Mouse (Mus musculus) CH12.LX (cell line): ENCODE measurements at regions not wholly inside any gene's neighbourhood (a gene's known extent, or its start where the extent isn't known, plus 50 kb on each side); places are given as distances from the start of the nearest gene placed in this dataset.

ENCODE experiments used
- DNase-seq: peaks from one replicate; pipeline ENCODE4 v3.0.0-alpha.2; 2013; ENCODE audit errors: extremely low read depth
- H3K27ac ChIP-seq: 2 replicates; pipeline ENCODE4 v1.5.1; 2012; ENCODE audit warnings: low read depth, mild to moderate bottlenecking, control low read depth, moderate library complexity; ENCODE audit not compliant: insufficient read depth
- H3K27me3 ChIP-seq: replicated peaks from 2 replicates; pipeline ENCODE3; 2012; ENCODE audit warnings: inconsistent platforms
- H3K36me3 ChIP-seq, 2 experiments: replicated peaks in 1 of 2; 2 replicates each; pipeline versions ENCODE3 to v1.6.1; 2012; ENCODE audit warnings: inconsistent platforms in 1 of 2, low read length in 1 of 2, mild to moderate bottlenecking in 1 of 2, mixed read lengths in 1 of 2, moderate library complexity in 1 of 2; ENCODE audit not compliant: control insufficient read depth in 1 of 2, insufficient read depth in 1 of 2
- H3K4me1 ChIP-seq, 2 experiments: 2 replicates each; pipeline ENCODE4 v1.6.1; 2012; ENCODE audit warnings: inconsistent platforms in 1 of 2, moderate library complexity in 1 of 2; ENCODE audit not compliant: insufficient read depth in 2 of 2, control insufficient read depth in 1 of 2
- H3K4me2 ChIP-seq: 2 replicates; pipeline ENCODE4 v1.6.1; 2012; ENCODE audit warnings: low read depth, mild to moderate bottlenecking, control low read depth; ENCODE audit not compliant: poor library complexity, insufficient read depth, severe bottlenecking
- H3K4me3 ChIP-seq, 3 experiments: fragments of 150-350 bp in 1 of 3; sonication (generic) in 1 of 3; replicated peaks in 1 of 3; 2 replicates each; pipeline versions ENCODE3 to v1.5.1; 2011 to 2012; ENCODE audit warnings: low read depth in 2 of 3, low read length in 2 of 3, mild to moderate bottlenecking in 2 of 3, moderate library complexity in 2 of 3, control low read depth in 1 of 3, improper control_type of control experiment in 1 of 3, inconsistent platforms in 1 of 3, mixed read lengths in 1 of 3; ENCODE audit not compliant: poor library complexity in 1 of 3
- H3K79me2 ChIP-seq: replicated peaks from 2 replicates; pipeline ENCODE4 v1.6.1; 2012; ENCODE audit warnings: mild to moderate bottlenecking, moderate library complexity; ENCODE audit not compliant: control insufficient read depth, poor library complexity, insufficient read depth, severe bottlenecking; ENCODE audit errors: extremely low read depth
- H3K9ac ChIP-seq: 2 replicates; pipeline ENCODE4 v1.6.1; 2012; ENCODE audit warnings: low read depth, mild to moderate bottlenecking, control low read depth, moderate library complexity; ENCODE audit not compliant: insufficient read depth
- H3K9me3 ChIP-seq: replicated peaks from 2 replicates; pipeline ENCODE3; 2012; ENCODE audit warnings: low read length, inconsistent platforms, mixed read lengths
- CHD1 ChIP-seq: IDR thresholded peaks from 2 replicates; pipeline ENCODE4 v1.6.1; 2012; ENCODE audit warnings: low read depth, low read length, improper control_type of control experiment, inconsistent platforms
- CTCF ChIP-seq, 2 experiments: IDR thresholded peaks in 1 of 2; conservative IDR thresholded peaks in 1 of 2; 2 replicates each; pipeline ENCODE4 v1.5.1; 2011 to 2012; ENCODE audit warnings: low read depth in 2 of 2, low read length in 2 of 2, improper control_type of control experiment in 1 of 2, inconsistent platforms in 1 of 2, mild to moderate bottlenecking in 1 of 2, moderate library complexity in 1 of 2
- ELF1 ChIP-seq: IDR thresholded peaks from 2 replicates; pipeline ENCODE4 v1.6.1; 2014; ENCODE audit warnings: low read depth, mild to moderate bottlenecking, inconsistent platforms, low read length, improper control_type of control experiment
- ETS1 ChIP-seq: conservative IDR thresholded peaks from 2 replicates; pipeline ENCODE4 v1.6.1; 2012; ENCODE audit warnings: low read depth, mild to moderate bottlenecking, inconsistent platforms, low read length, improper control_type of control experiment, moderate library complexity
- GABPA ChIP-seq: IDR thresholded peaks from 2 replicates; pipeline ENCODE4 v1.6.1; 2012; ENCODE audit warnings: low read depth, low read length, improper control_type of control experiment, inconsistent platforms; ENCODE audit not compliant: insufficient replicate concordance
- JUN ChIP-seq: IDR thresholded peaks from 2 replicates; pipeline ENCODE4 v1.6.1; 2011; ENCODE audit warnings: low read depth, mild to moderate bottlenecking, low read length, improper control_type of control experiment, moderate library complexity; ENCODE audit not compliant: insufficient read depth
- MAFK ChIP-seq: IDR thresholded peaks from 2 replicates; pipeline ENCODE4 v1.6.1; 2011; ENCODE audit warnings: low read length, improper control_type of control experiment; ENCODE audit not compliant: insufficient replicate concordance
- MEF2A ChIP-seq: IDR thresholded peaks from 2 replicates; pipeline ENCODE4 v1.6.1; 2014; ENCODE audit warnings: low read depth, mild to moderate bottlenecking, inconsistent platforms, low read length, improper control_type of control experiment, borderline replicate concordance
- MYC ChIP-seq: IDR thresholded peaks from 2 replicates; pipeline ENCODE4 v1.6.1; 2011; ENCODE audit warnings: low read depth, mild to moderate bottlenecking, improper control_type of control experiment, low read length
- NRF1 ChIP-seq: IDR thresholded peaks from 2 replicates; pipeline ENCODE4 v1.6.1; 2014; ENCODE audit warnings: low read depth, mild to moderate bottlenecking, inconsistent platforms, low read length, improper control_type of control experiment, moderate library complexity
- POLR2A ChIP-seq: IDR thresholded peaks from 2 replicates; pipeline ENCODE4 v1.6.1; 2011; ENCODE audit warnings: low read depth, mild to moderate bottlenecking, improper control_type of control experiment, low read length
- RAD21 ChIP-seq: IDR thresholded peaks from 2 replicates; pipeline ENCODE4 v1.6.1; 2011; ENCODE audit warnings: low read depth, mild to moderate bottlenecking, low read length, improper control_type of control experiment, moderate library complexity
- SMC3 ChIP-seq: IDR thresholded peaks from 2 replicates; pipeline ENCODE4 v1.6.1; 2011; ENCODE audit warnings: low read depth, low read length, improper control_type of control experiment
- UBTF ChIP-seq: IDR thresholded peaks from 2 replicates; pipeline ENCODE4 v1.6.1; 2012; ENCODE audit warnings: low read depth, mild to moderate bottlenecking, inconsistent platforms, low read length, improper control_type of control experiment, moderate library complexity
- dilution Hi-C: fragments of 300-500 bp; cut with MboI; formaldehyde crosslinking; loops from 2 replicates; pipeline ENCODE4 v1.14.3; 2020; ENCODE audit warnings: low sequenced_read_pairs; ENCODE audit not compliant: extremely low pct_unique_long_range_greater_than_20kb, extremely low pct_ligation_motif_present
- in situ Hi-C: fragments of 300-500 bp; cut with MboI; formaldehyde crosslinking; loops from 3 replicates; pipeline ENCODE4 v1.14.3; 2019; ENCODE audit warnings: low sequenced_read_pairs, low pct_ligation_motif_present, low pct_unique_long_range_greater_than_20kb, mixed read lengths

- Histone ChIP-seq H3K36me3 (no peaks in the 10 kb centered on the region), H3K79me2 (no peaks in the 10 kb centered on the region), H3K4me1 (peaks cover 0 to 4% of the 10 kb centered on the region in 2 experiments; a peak in 1 of 4 replicates), H3K9ac (no peak overlapping the region), H3K4me2 (no peak overlapping the region), H3K4me3 (no peak overlapping the region), H3K9me3 (peaks cover 2% of the 10 kb centered on the region), H3K27ac (no peak overlapping the region), H3K27me3 (no peaks in the 10 kb centered on the region)
- dilution Hi-C loops (no loop called here), in situ Hi-C loops (loop anchor here (25.0 kb wide), 1 partner anchor 371 kb away; no protein-coding TSS in a partner anchor)
- TF ChIP-seq ELF1 (no peak), GABPA (no peak), NRF1 (no peak), MEF2A (no peak), SMC3 (no peak), JUN (no peak), MAFK (no peak)
- DNase-seq = no peak
These were observed 214.5 kb upstream of the Vstm2b start for GRCm38 (mm10) chr7:40683641-40684040.

DNA sequence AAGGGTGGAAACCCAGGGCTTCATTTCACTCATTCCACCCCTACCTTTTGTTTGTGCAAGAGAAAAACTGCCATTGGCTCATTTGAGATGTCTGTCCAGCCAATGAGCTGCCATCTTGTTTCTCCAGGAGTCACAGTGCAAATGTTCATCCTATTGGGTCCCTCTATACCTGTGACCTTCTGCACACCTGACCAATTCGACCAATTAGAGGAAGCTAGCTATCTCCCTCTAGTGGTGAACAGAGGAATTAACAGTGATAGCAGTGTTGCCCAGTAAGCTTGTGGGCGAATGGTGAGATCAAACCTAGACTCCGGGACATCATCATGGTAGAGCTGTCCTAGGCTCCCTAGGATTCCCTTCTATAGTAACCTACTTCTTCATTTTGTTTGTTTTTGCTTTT is 211.1 kb upstream of the Vstm2b start:
- Histone ChIP-seq H3K4me2 (no peak overlapping the region), H3K9ac (no peak overlapping the region), H3K27ac (no peak overlapping the region)
- TF ChIP-seq SMC3 (peak; percentile 30), CTCF (conservative IDR thresholded peaks at IDR 0.05 in 1 of 2, IDR thresholded peaks at IDR 0.05 in 1 of 2; ENCODE audit: low read depth in 2 of 2, low read length in 2 of 2) (peak; percentile 45 to 84), CHD1 (no peak), RAD21 (peak; percentile 29)
- TF ChIP-seq, all 38 proteins: peak for 3
- dilution Hi-C loops (no loop called here), in situ Hi-C loops (loop anchor here (25.0 kb wide), 1 partner anchor 375 kb away; no protein-coding TSS in a partner anchor)
- Histone ChIP-seq H3K4me1 (peaks cover 0 to 12% of the 10 kb centered on the region in 2 experiments; a peak in 2 of 4 replicates), H3K4me3 (no peak overlapping the region), H3K27me3 (no peaks in the 10 kb centered on the region), H3K36me3 (no peaks in the 10 kb centered on the region), H3K9me3 (peaks cover 2% of the 10 kb centered on the region), H3K79me2 (no peaks in the 10 kb centered on the region)
- DNase-seq = peak; percentile 12

GRCm38 (mm10) chr7:40688546-40688945 is 209.6 kb upstream of the Vstm2b start:
- Histone ChIP-seq H3K27ac (no peak overlapping the region), H3K9me3 (peaks cover 2% of the 10 kb centered on the region), H3K27me3 (no peaks in the 10 kb centered on the region), H3K4me3 (no peak overlapping the region), H3K4me1 (peaks cover 0 to 8% of the 10 kb centered on the region in 2 experiments; a peak in 2 of 4 replicates), H3K9ac (no peak overlapping the region), H3K4me2 (no peak overlapping the region), H3K36me3 (no peaks in the 10 kb centered on the region), H3K79me2 (no peaks in the 10 kb centered on the region)
- dilution Hi-C loops = no loop called here
- in situ Hi-C loops = loop anchor here (25.0 kb wide), 1 partner anchor 376 kb away; no protein-coding TSS in a partner anchor
- no peak for DNase-seq
- TF ChIP-seq UBTF = no peak
- no peak for TF ChIP-seq ETS1
- no peak for TF ChIP-seq MYC
- TF ChIP-seq POLR2A = no peak
- no peak for TF ChIP-seq ELF1
- no peak for TF ChIP-seq NRF1
